ENCODE assay signal across 20 mouse cellular contexts in genomic region chr8:127834006-127834405, GRCm38 (mm10).
DNase-seq lines count a peak whose midpoint lies in the region; ATAC-seq lines count a peak whose summit lies in the region.
"Had no signal": no experiment of that assay in that cellular context is flagged by ENCODE, and none has a peak within 500 bp of the region (broad histone marks: within the 10 kb centered on the region; RNA-seq: fewer than 3 reads in every experiment).

No protein-coding gene starts in this region.

- no peak for ATAC-seq in embryonic facial prominence, embryonic 14.5 days (ENCODE audit: low read depth)
- ATAC-seq in heart, embryonic 11.5 days (replicated peaks; ENCODE audit: insufficient number of reproducible peaks, low FRiP score, low TSS enrichment) = no peak
- ATAC-seq in neural tube, embryonic 15.5 days (ENCODE audit: low FRiP score) = no peak
- ATAC-seq: CD4-positive, CD25-positive, alpha-beta regulatory T cell, adult 4 months; forebrain, embryonic 16.5 days; intestine, embryonic 16.5 days had no signal

- no peak overlapping the region for H3K4me2 ChIP-seq in embryonic facial prominence, embryonic 14.5 days (ENCODE audit: low read depth, low read length)
- no peak overlapping the region for H3K4me2 ChIP-seq in heart, embryonic 11.5 days
- H3K4me2 ChIP-seq in neural tube, embryonic 15.5 days = no peak overlapping the region
- H3K4me2 ChIP-seq: hindbrain, embryonic 15.5 days; liver, embryonic 13.5 days had no signal

- H3K27ac ChIP-seq in embryonic facial prominence, embryonic 14.5 days (replicated peaks; ENCODE audit: low read depth, low read length) = no peak overlapping the region
- no peak overlapping the region for H3K27ac ChIP-seq in embryonic facial prominence, embryonic 10.5 days (replicated peaks)
- no peak overlapping the region for H3K27ac ChIP-seq in heart, embryonic 11.5 days (ENCODE audit: low read depth, low read length)
- no peak overlapping the region for H3K27ac ChIP-seq in neural tube, embryonic 15.5 days (replicated peaks)
- H3K27ac ChIP-seq: hindbrain, embryonic 15.5 days; liver, embryonic 13.5 days had no signal

- H3K27me3 ChIP-seq in embryonic facial prominence, embryonic 14.5 days (replicated peaks; ENCODE audit: control insufficient read depth, insufficient read depth, low read length) = no peaks in the 10 kb centered on the region
- no peaks in the 10 kb centered on the region for H3K27me3 ChIP-seq in embryonic facial prominence, embryonic 10.5 days (replicated peaks; ENCODE audit: low read depth, poor library complexity, severe bottlenecking)
- H3K27me3 ChIP-seq in heart, embryonic 11.5 days (ENCODE audit: control insufficient read depth, insufficient read depth, low read length) = no peaks in the 10 kb centered on the region
- no peaks in the 10 kb centered on the region for H3K27me3 ChIP-seq in neural tube, embryonic 15.5 days (replicated peaks)
- H3K27me3 ChIP-seq: hindbrain, embryonic 15.5 days; liver, embryonic 13.5 days had no signal

- no peaks in the 10 kb centered on the region for H3K36me3 ChIP-seq in embryonic facial prominence, embryonic 14.5 days (ENCODE audit: control insufficient read depth, insufficient read depth, low read length)
- H3K36me3 ChIP-seq in embryonic facial prominence, embryonic 10.5 days (replicated peaks) = no peaks in the 10 kb centered on the region
- no peaks in the 10 kb centered on the region for H3K36me3 ChIP-seq in heart, embryonic 11.5 days (ENCODE audit: control insufficient read depth, insufficient read depth, low read length)
- H3K36me3 ChIP-seq in neural tube, embryonic 15.5 days = no peaks in the 10 kb centered on the region
- H3K36me3 ChIP-seq: G1E; hindbrain, embryonic 15.5 days; liver, embryonic 13.5 days had no signal

- DNase-seq in embryonic facial prominence, embryonic 14.5 days (ENCODE audit: low spot score) = peak; percentile 87
- no peak for DNase-seq in embryonic facial prominence, embryonic 10.5 days (ENCODE audit: low spot score)
- peak; percentile 70 for DNase-seq in heart, adult 9 months (ENCODE audit: low spot score in 2 of 2)
- DNase-seq in neural tube, embryonic 10.5 days (ENCODE audit: extremely low spot score, low spot score) = peak; percentile 0
- DNase-seq in skeletal muscle tissue, adult 2 months (ENCODE audit: low read depth, low spot score) = peak; percentile 75
- no peak for DNase-seq in thymus, postnatal 0 days (ENCODE audit: low spot score)
- DNase-seq: cerebellum, postnatal 25 days; gastrocnemius, postnatal 14 days; liver, embryonic 13.5 days; right cerebral cortex, postnatal 14 days; thymus, postnatal 25 days had no signal

- no peaks in the 10 kb centered on the region for H3K4me1 ChIP-seq in embryonic facial prominence, embryonic 14.5 days (ENCODE audit: control insufficient read depth, insufficient read depth, low read length)
- no peaks in the 10 kb centered on the region for H3K4me1 ChIP-seq in embryonic facial prominence, embryonic 10.5 days
- H3K4me1 ChIP-seq in heart, embryonic 11.5 days (ENCODE audit: control insufficient read depth, insufficient read depth, low read length) = no peaks in the 10 kb centered on the region
- no peaks in the 10 kb centered on the region for H3K4me1 ChIP-seq in neural tube, embryonic 15.5 days
- H3K4me1 ChIP-seq: hindbrain, embryonic 15.5 days; liver, embryonic 13.5 days; megakaryocyte, embryonic 14.5 days had no signal

- H3K9me3 ChIP-seq in embryonic facial prominence, embryonic 14.5 days (ENCODE audit: control insufficient read depth, low read length) = no peaks in the 10 kb centered on the region
- no peaks in the 10 kb centered on the region for H3K9me3 ChIP-seq in embryonic facial prominence, embryonic 10.5 days
- H3K9me3 ChIP-seq in heart, embryonic 11.5 days (replicated peaks; ENCODE audit: control insufficient read depth, low read length) = no peaks in the 10 kb centered on the region
- H3K9me3 ChIP-seq in neural tube, embryonic 15.5 days (replicated peaks) = no peaks in the 10 kb centered on the region
- H3K9me3 ChIP-seq: hindbrain, embryonic 15.5 days; liver, embryonic 13.5 days; megakaryocyte, embryonic 14.5 days had no signal

- H3K9ac ChIP-seq in embryonic facial prominence, embryonic 14.5 days (ENCODE audit: low read depth, low read length) = no peak overlapping the region
- H3K9ac ChIP-seq in heart, embryonic 11.5 days (ENCODE audit: low read depth, low read length) = no peak overlapping the region
- H3K9ac ChIP-seq in neural tube, embryonic 15.5 days (replicated peaks) = no peak overlapping the region
- H3K9ac ChIP-seq: hindbrain, embryonic 15.5 days; liver, embryonic 13.5 days had no signal

- no peak overlapping the region for H3K4me3 ChIP-seq in embryonic facial prominence, embryonic 14.5 days (ENCODE audit: low read depth, low read length)
- H3K4me3 ChIP-seq in embryonic facial prominence, embryonic 10.5 days = no peak overlapping the region
- H3K4me3 ChIP-seq in heart, embryonic 11.5 days (ENCODE audit: low read depth, low read length) = no peak overlapping the region
- no peak overlapping the region for H3K4me3 ChIP-seq in neural tube, embryonic 15.5 days (replicated peaks)
- H3K4me3 ChIP-seq: erythroblast, embryonic 14.5 days; hindbrain, embryonic 15.5 days; liver, embryonic 13.5 days; megakaryocyte, embryonic 14.5 days had no signal

- WGBS in embryonic facial prominence, embryonic 14.5 days = 57% methylated on average over 3 of the region's 3 CpGs
- 85% methylated on average over 3 of the region's 3 CpGs for WGBS in embryonic facial prominence, embryonic 10.5 days
- 74% methylated on average over 3 of the region's 3 CpGs for WGBS in heart, embryonic 11.5 days (ENCODE audit: insufficient replicate concordance)
- 78% methylated on average over 3 of the region's 3 CpGs for WGBS in neural tube, embryonic 15.5 days

Comparison
In these comparisons a context has a peak if more than half of its experiments do, and no peak if none do; other contexts are left out.
1. DNase-seq: peak in embryonic facial prominence, embryonic 14.5 days (single experiment), heart, adult 9 months (2 of 2), neural tube, embryonic 10.5 days (single experiment) and skeletal muscle tissue, adult 2 months (single experiment); none in embryonic facial prominence, embryonic 10.5 days (single experiment) and thymus, postnatal 0 days (single experiment).